Mouse (Mus musculus): Measurements from ENCODE around the gene Zfp687. TPM values are rescaled to one million over a fixed set of nuclear protein-coding genes. Genes with fewer than 3 reads are reported as not detected.
A peak's percentile ranks its signal among the peaks of the same experiment; 100 is the strongest.

Gene Zfp687
- total RNA-seq, 2 experiments from 2014 or later = 20.2 to 22.6 TPM

DNA sequence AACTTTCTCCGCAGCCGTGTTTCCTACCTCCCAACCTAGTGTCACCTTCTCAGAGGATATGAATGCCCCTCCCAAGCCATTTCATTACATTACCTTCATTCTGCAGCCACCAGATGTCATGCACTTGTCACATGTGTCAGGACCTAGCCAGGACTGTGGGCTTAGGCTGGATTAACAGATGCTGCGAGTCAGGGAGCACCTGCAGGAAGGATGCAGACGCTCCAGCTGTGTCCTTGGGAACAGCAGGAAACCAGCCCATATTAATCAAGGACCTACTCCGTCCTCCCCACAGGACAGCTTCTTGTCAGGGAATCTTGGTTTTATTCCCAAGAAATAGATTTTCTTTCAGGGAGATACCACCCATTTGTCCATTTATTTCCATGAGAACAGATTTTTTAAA lies 54.9 kb downstream of the Zfp687 start:
- peak; percentile 10 for DNase-seq

DNA sequence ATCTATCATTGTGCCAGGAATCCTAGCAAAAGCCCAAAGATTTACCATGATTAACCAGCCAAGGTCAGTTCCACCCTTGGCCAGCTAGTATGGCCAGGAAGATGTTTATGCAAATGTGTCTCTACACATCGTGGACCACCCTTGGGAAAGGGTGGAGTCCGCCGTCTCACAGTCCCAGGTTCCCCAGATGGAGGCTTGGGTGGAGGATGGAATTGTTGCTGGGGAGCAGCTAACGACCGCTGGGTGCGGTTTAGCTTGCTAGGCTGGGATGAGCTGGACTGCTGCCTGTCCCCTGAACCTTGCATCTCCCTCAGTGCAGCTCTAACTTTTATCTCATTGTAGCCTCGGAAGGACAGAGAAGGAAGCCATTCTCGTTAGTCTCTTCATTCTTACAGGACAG lies 55.4 kb downstream of the Zfp687 start:
- peak; percentile 24 for DNase-seq

DNA sequence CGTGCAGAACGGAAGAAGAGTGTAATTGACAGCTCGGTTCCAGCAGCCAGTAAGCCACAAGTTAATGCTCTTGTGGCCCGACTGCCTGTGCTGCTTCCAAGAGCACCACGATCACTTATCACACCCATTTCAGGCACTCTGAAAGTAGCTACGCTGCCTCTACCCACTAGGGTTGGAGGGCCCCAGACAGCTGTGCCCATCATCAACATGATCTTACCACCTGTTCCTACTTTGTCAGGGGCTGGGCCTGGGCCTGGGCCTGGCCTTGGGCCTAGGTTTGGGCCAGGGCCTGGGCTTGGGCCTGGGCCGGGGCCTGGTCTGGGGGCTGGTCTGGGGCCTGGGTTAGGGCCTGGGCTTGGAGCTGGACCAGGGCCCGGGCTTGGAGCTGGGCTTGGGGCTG lies 57.0 kb downstream of the Zfp687 start:
- DNase-seq = peak; percentile 24

Small RNA genes within 50 kb of the gene (microRNA-seq; reads per million reads assigned to microRNA genes)
- gene Mir7013 = 0 to 0.75 reads per million in 2 experiments

Other genes starting within 250 kb of the Zfp687 start
- under 1 TPM; 0.29 to 0.38 TPM for gene Cgn, start 229.0 kb downstream of the Zfp687 start, total RNA-seq (2021)
- gene Pogz, start 177.9 kb downstream of the Zfp687 start, total RNA-seq (2021) = 10 to 100 TPM; 23.9 to 27.8 TPM
- 100 to 1,000 TPM; 240 to 255 TPM for gene Psmb4, start 128.5 kb downstream of the Zfp687 start, total RNA-seq (2021)
- 1 to 10 TPM; 8.3 to 8.6 TPM for gene Selenbp1, start 82.4 kb downstream of the Zfp687 start, total RNA-seq (2021)
- 10 to 100 TPM in 1 of 2 experiments, 1 to 10 TPM in 1; 7.6 to 11.5 TPM for gene Rfx5, start 61.4 kb downstream of the Zfp687 start, total RNA-seq (2021)
- gene Pi4kb, start 40.7 kb downstream of the Zfp687 start, total RNA-seq (2021) = 10 to 100 TPM; 31.0 to 32.7 TPM
- gene Psmd4, start 27.2 kb upstream of the Zfp687 start, total RNA-seq (2021) = 100 to 1,000 TPM; 167 to 176 TPM
- 10 to 100 TPM; 20.1 to 22.8 TPM for gene Pip5k1a, start 91.5 kb upstream of the Zfp687 start, total RNA-seq (2021)
- 10 to 100 TPM; 41.0 to 49.1 TPM for gene Vps72, start 95.6 kb upstream of the Zfp687 start, total RNA-seq (2021)
- gene Tmod4, start 109.0 kb upstream of the Zfp687 start, total RNA-seq (2021) = 100 to 1,000 TPM; 423 to 469 TPM
- gene Scnm1, start 118.6 kb upstream of the Zfp687 start, total RNA-seq (2021) = 10 to 100 TPM; 35.5 to 40.8 TPM
- gene Lysmd1, start 118.6 kb upstream of the Zfp687 start, total RNA-seq (2021) = 1 to 10 TPM; 6.0 to 6.7 TPM
- 1 to 10 TPM; 1.8 to 2.3 TPM for gene Tnfaip8l2, start 126.9 kb upstream of the Zfp687 start, total RNA-seq (2021)
- 100 to 1,000 TPM; 103 to 123 TPM for gene Sema6c, start 145.0 kb upstream of the Zfp687 start, total RNA-seq (2021)
- gene Gabpb2, start 202.5 kb upstream of the Zfp687 start, total RNA-seq (2021) = 10 to 100 TPM in 1 of 2 experiments, 1 to 10 TPM in 1; 9.4 to 12.4 TPM
- gene Cdc42se1, start 213.3 kb upstream of the Zfp687 start, total RNA-seq (2021) = 10 to 100 TPM; 26.2 to 35.0 TPM
- 10 to 100 TPM; 39.8 to 44.8 TPM for gene Mllt11, start 216.7 kb upstream of the Zfp687 start, total RNA-seq (2021)
- gene Gm128, start 226.2 kb upstream of the Zfp687 start, total RNA-seq (2021) = under 1 TPM in 1 of 2 experiments, not detected in 1; 0.20 TPM
- gene Bnipl, start 235.7 kb upstream of the Zfp687 start, total RNA-seq (2021) = not detected

Data from gastrocnemius, postnatal 10 days (tissue).